In the genomic region with DNA sequence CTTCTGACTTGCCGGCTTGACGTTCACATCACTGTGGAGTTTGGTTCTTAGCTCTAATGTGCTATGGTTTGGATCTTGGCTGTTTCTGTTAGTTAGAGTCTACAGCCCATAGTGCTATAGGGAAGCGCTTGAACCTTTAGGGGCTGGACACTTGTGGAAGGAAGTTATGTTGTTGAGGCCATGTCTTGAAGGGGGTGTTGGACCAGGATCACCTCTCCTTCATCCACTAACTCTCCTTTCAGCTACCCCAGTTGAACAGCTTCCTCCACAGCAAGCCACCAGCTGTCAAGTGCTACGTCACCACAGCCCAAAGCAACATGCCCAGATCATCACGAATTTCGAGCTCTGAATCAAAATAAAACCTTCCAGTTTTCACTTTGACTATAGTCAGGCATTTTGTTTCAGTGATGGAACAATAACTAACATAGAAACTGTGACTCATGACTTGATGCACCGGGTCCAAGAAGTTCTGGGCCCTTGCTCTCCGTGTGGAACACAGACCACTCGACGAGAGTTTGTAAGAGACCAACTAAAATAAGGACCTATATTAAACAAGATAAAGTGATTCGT, we compare ENCODE assay signal across 25 mouse cellular contexts.
DNase-seq lines count a peak whose midpoint lies in the region; ATAC-seq and TF ChIP-seq lines count a peak whose summit lies in the region.
"Had no signal": no experiment of that assay in that cellular context is flagged by ENCODE, and none has a peak within 500 bp of the region (broad histone marks: within the 10 kb centered on the region; RNA-seq: fewer than 3 reads in every experiment).

No protein-coding gene starts in this region.

- H3K27me3 ChIP-seq in heart, embryonic 12.5 days (replicated peaks) = no peaks in the 10 kb centered on the region
- H3K27me3 ChIP-seq: embryonic facial prominence, embryonic 15.5 days; kidney, embryonic 15.5 days; limb, embryonic 15.5 days; midbrain, embryonic 13.5 days; neural tube, embryonic 12.5 days had no signal

- no peaks in the 10 kb centered on the region for H3K9me3 ChIP-seq in heart, embryonic 12.5 days (replicated peaks)
- H3K9me3 ChIP-seq: embryonic facial prominence, embryonic 15.5 days; forebrain, embryonic 10.5 days; kidney, embryonic 15.5 days; limb, embryonic 15.5 days; midbrain, embryonic 13.5 days; neural tube, embryonic 12.5 days had no signal

- H3K4me3 ChIP-seq in heart, embryonic 12.5 days = no peak overlapping the region
- no peak overlapping the region for H3K4me3 ChIP-seq in layer of hippocampus, adult 2 months
- H3K4me3 ChIP-seq: embryonic facial prominence, embryonic 15.5 days; forebrain, embryonic 10.5 days; kidney, embryonic 15.5 days; limb, embryonic 15.5 days; midbrain, embryonic 13.5 days; neural tube, embryonic 12.5 days had no signal

- H3K9ac ChIP-seq in heart, embryonic 12.5 days = no peak overlapping the region
- H3K9ac ChIP-seq: embryonic facial prominence, embryonic 15.5 days; kidney, embryonic 15.5 days; limb, embryonic 15.5 days; liver, embryonic 14.5 days; lung, embryonic 14.5 days; midbrain, embryonic 13.5 days; neural tube, embryonic 12.5 days had no signal

- H3K4me1 ChIP-seq in heart, embryonic 12.5 days (replicated peaks) = peaks cover 36% of the 10 kb centered on the region
- H3K4me1 ChIP-seq: embryonic facial prominence, embryonic 15.5 days; limb, embryonic 15.5 days; midbrain, embryonic 13.5 days; neural tube, embryonic 12.5 days had no signal

- peak overlapping the region; percentile 64; the same call in 1 of the 2 replicates for H3K27ac ChIP-seq in heart, embryonic 12.5 days (ENCODE audit: poor library complexity, severe bottlenecking)
- peak overlapping the region; percentile 51; the same call in 1 of the 2 replicates for H3K27ac ChIP-seq in layer of hippocampus, adult 2 months
- H3K27ac ChIP-seq: embryonic facial prominence, embryonic 15.5 days; forebrain, embryonic 10.5 days; limb, embryonic 15.5 days; liver, embryonic 14.5 days; midbrain, embryonic 13.5 days; neural tube, embryonic 12.5 days had no signal

- no peaks in the 10 kb centered on the region for H3K36me3 ChIP-seq in heart, embryonic 12.5 days
- H3K36me3 ChIP-seq: embryonic facial prominence, embryonic 15.5 days; forebrain, embryonic 10.5 days; kidney, embryonic 15.5 days; limb, embryonic 15.5 days; midbrain, embryonic 13.5 days; neural tube, embryonic 12.5 days had no signal

- no peak overlapping the region for H3K4me2 ChIP-seq in heart, embryonic 12.5 days
- H3K4me2 ChIP-seq: embryonic facial prominence, embryonic 15.5 days; kidney, embryonic 15.5 days; limb, embryonic 15.5 days; lung, embryonic 14.5 days; midbrain, embryonic 13.5 days; neural tube, embryonic 12.5 days had no signal

- no peak for DNase-seq in heart, postnatal 36 days
- no peak for DNase-seq in layer of hippocampus, adult 2 months (ENCODE audit: low spot score in 2 of 2)
- no peak for DNase-seq in layer of hippocampus, postnatal 10 days (ENCODE audit: low spot score in 2 of 2)
- DNase-seq in induced T-regulatory cell, adult 2 months (ENCODE audit: low read depth) = peak; percentile 37
- DNase-seq in frontal cortex, adult 2 months (ENCODE audit: extremely low spot score in 1 of 2, low spot score in 1 of 2) = no peak
- DNase-seq: adrenal gland, postnatal 10 days; cerebellum, adult 2 months; gastrocnemius, postnatal 14 days; left cerebral cortex, postnatal 4 days; lung, embryonic 14.5 days; right cerebral cortex, postnatal 14 days; spleen, adult 18-20 months; thymus, postnatal 14 days had no signal

- intact Hi-C loops in heart, postnatal 36 days (cut with DNase I) = no loop called here

- no peak for TF ChIP-seq CTCF in layer of hippocampus, adult 2 months (conservative IDR thresholded peaks at IDR 0.05)

- no peak for ATAC-seq in heart, embryonic 12.5 days (ENCODE audit: insufficient number of reproducible peaks, low FRiP score)
- peak; percentile 26 for ATAC-seq in CD4-positive, CD25-positive, alpha-beta regulatory T cell, adult 4 months
- ATAC-seq: forebrain, embryonic 16.5 days; hindbrain, embryonic 16.5 days; intestine, embryonic 16.5 days; midbrain, embryonic 13.5 days had no signal

- WGBS in heart, embryonic 12.5 days = 84% methylated on average over 11 of the region's 11 CpGs
